Mouse (Mus musculus): ENCODE data around the gene Fn3k. TPM values are rescaled to one million over a fixed set of nuclear protein-coding genes. Genes with fewer than 3 reads are reported as not detected.

Fn3k gene
- polyA plus RNA-seq, 1 experiment from 2014 or later = 0.94 TPM

DNA sequence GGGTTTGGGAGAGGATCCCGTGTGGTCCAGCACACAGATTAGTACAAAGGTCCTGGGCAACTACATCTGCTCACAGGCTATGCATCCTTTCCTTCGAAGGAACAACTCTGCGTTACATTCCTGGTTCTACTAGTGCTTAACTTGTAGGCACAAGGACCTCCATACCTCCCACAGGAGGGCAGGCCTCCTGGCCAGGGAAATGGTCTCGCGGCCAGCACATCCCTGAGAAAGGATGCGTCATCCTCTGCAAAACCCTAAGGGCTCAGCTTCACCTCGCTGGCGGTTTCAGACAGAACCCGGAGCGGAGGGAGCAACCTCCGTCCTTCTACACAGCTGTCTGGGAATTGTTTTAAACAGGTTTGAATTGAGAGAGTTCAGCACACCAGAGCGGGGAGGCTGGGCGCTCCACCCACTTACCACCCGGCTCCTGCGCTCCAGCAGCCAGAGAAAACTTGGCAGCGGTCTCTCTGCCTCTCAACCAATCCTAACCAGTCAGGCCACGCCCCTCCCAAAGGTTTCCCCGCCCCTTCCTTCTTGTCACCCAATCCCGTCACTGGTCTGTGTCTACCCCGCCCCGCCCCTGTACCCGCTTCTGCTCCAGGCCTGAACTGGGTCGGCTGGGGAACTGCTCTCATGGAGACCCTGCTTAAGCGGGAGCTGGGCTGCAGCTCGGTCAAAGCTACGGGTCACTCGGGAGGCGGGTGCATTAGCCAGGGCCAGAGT is 13.7 kb upstream of the Fn3k start, which contains the start of gene Fn3krp:
Gene Fn3krp (plus strand): TSS at position 572 of the 723 bp plus-strand sequence.
- H3K9me3 ChIP-seq (replicated peaks) = no peaks in the 10 kb centered on the region
- H3K27ac ChIP-seq (replicated peaks) = peak within 1 kb of the TSS; percentile 86
- peak within 1 kb of the TSS; percentile 83 for H3K4me3 ChIP-seq
- H3K36me3 ChIP-seq = no peaks in the 10 kb centered on the region
- H3K27me3 ChIP-seq (ENCODE audit: low read depth, poor library complexity, severe bottlenecking) = no peaks in the 10 kb centered on the region
- peaks cover 22% of the 10 kb centered on the region for H3K4me1 ChIP-seq
- WGBS = 1% methylated on average over 28 of the region's 28 CpGs
- DNase-seq (ENCODE audit: low spot score) = peak; percentile 99

DNA sequence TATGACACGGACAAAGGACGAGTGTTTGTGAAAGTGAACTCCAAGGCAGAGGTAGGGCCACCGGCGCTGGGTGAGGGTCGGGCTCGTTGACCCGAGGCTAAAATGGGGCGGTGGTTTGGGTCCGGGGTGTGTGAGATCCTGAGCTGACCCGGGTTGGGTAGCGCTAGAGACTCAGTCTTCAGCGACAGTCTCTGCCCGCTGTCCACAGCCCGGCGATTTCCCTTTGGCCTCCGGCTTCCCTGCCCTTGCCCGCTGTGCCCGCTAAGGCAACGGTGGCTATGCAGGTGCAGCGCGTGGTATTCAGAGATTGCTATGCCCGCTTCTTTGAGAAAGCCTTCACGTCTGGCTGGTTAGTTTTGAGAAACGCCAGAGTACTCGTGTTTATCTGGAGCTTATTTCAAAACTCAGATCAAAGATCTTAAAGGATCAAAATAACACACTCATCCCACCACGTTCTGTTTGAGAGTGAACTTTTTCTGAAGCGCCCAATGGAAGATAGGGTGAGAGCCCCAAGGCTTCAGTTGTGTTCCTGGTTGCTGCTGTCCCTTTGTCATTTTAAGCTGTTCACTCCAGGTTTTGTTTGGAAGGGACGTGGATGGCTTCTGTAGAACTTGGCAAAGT is 13.1 kb upstream of the Fn3k start:
- Histone ChIP-seq H3K4me1 (peaks cover 22% of the 10 kb centered on the region), H3K36me3 (no peaks in the 10 kb centered on the region), H3K27ac (replicated peaks) (peak overlapping the region; percentile 86), H3K4me3 (peak overlapping the region; percentile 83), H3K9me3 (replicated peaks) (no peaks in the 10 kb centered on the region), H3K27me3 (ENCODE audit: low read depth, poor library complexity, severe bottlenecking) (no peaks in the 10 kb centered on the region)
- WGBS = under 1% methylated on average over 28 of the region's 28 CpGs
- no peak for DNase-seq (ENCODE audit: low spot score)

- WGBS = 82% methylated on average over 4 of the region's 4 CpGs
- no peak overlapping the region for H3K27ac ChIP-seq (replicated peaks)
- H3K36me3 ChIP-seq = peaks cover 20% of the 10 kb centered on the region
- peaks cover 8% of the 10 kb centered on the region; the same call in 1 of the 2 replicates for H3K27me3 ChIP-seq (ENCODE audit: low read depth, poor library complexity, severe bottlenecking)
- DNase-seq (ENCODE audit: low spot score) = no peak
- H3K4me3 ChIP-seq = no peak overlapping the region
- peaks cover 19% of the 10 kb centered on the region for H3K4me1 ChIP-seq
- no peaks in the 10 kb centered on the region for H3K9me3 ChIP-seq (replicated peaks)
Measured at GRCm38 (mm10) chr11:121433397-121433796, 1.3 kb upstream of the Fn3k start.

GRCm38 (mm10) chr11:121437236-121437635 is 2.5 kb downstream of the Fn3k start:
- H3K9me3 ChIP-seq (replicated peaks) = no peaks in the 10 kb centered on the region

GRCm38 (mm10) chr11:121439686-121440292 is 5.1 kb downstream of the Fn3k start:
- H3K27me3 ChIP-seq (ENCODE audit: low read depth, poor library complexity, severe bottlenecking) = peaks cover 8% of the 10 kb centered on the region; the same call in 1 of the 2 replicates
- peaks cover 22% of the 10 kb centered on the region for H3K4me1 ChIP-seq
- WGBS = 71% methylated on average over 5 of the region's 5 CpGs
- no peaks in the 10 kb centered on the region for H3K36me3 ChIP-seq
- H3K9me3 ChIP-seq (replicated peaks) = no peaks in the 10 kb centered on the region
- H3K27ac ChIP-seq (replicated peaks) = 0 out of 2 replicates have a peak overlapping the region, but pooled peaks have one; percentile 52
- no peak for DNase-seq (ENCODE audit: low spot score)
- peak overlapping the region; percentile 16; the same call in 1 of the 2 replicates for H3K4me3 ChIP-seq

More at GRCm38 (mm10) chr11:121437236-121437635, 2.5 kb downstream of the Fn3k start:
- H3K4me3 ChIP-seq = no peak overlapping the region
- no peak overlapping the region for H3K27ac ChIP-seq (replicated peaks)
- peaks cover 8% of the 10 kb centered on the region; the same call in 1 of the 2 replicates for H3K27me3 ChIP-seq (ENCODE audit: low read depth, poor library complexity, severe bottlenecking)
- peaks cover 32% of the 10 kb centered on the region for H3K4me1 ChIP-seq
- no peak for DNase-seq (ENCODE audit: low spot score)
- H3K36me3 ChIP-seq = no peaks in the 10 kb centered on the region
- 76% methylated on average over 5 of the region's 5 CpGs for WGBS

DNA sequence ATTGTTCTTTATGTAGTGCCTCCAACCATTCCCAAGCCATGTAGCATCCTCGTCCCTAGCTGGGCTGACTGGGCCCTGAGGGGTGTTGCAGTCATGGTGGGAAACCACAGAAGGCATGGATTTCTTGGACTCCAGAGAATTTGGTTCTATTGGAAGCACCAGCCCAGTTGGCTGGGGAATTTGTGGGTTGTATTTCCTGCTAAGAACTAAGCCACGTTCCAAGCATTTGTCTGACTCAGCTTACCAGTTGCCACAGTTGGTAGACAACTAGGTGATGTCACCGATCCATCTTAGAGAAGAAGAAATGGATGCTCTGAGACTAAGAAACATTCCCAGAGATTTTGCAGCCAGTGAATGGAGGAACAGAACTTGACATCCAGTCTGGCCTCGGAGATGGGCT is 6.9 kb downstream of the Fn3k start:
- H3K27ac ChIP-seq (replicated peaks) = no peak overlapping the region
- H3K27me3 ChIP-seq (ENCODE audit: low read depth, poor library complexity, severe bottlenecking) = no peaks in the 10 kb centered on the region
- H3K9me3 ChIP-seq (replicated peaks) = no peaks in the 10 kb centered on the region
- WGBS = 86% methylated on average over 4 of the region's 4 CpGs
- H3K4me1 ChIP-seq = peaks cover 13% of the 10 kb centered on the region
- no peak overlapping the region for H3K4me3 ChIP-seq
- no peaks in the 10 kb centered on the region for H3K36me3 ChIP-seq
- no peak for DNase-seq (ENCODE audit: low spot score)

- H3K27ac ChIP-seq (replicated peaks) = no peak overlapping the region
- H3K9me3 ChIP-seq (replicated peaks) = no peaks in the 10 kb centered on the region
- no peak for DNase-seq (ENCODE audit: low spot score)
- peaks cover 13% of the 10 kb centered on the region for H3K4me1 ChIP-seq
- no peaks in the 10 kb centered on the region for H3K36me3 ChIP-seq
- WGBS = 73% methylated on average over 2 of the region's 2 CpGs
- no peak overlapping the region for H3K4me3 ChIP-seq
- no peaks in the 10 kb centered on the region for H3K27me3 ChIP-seq (ENCODE audit: low read depth, poor library complexity, severe bottlenecking)
Measured at GRCm38 (mm10) chr11:121442076-121442475, 7.4 kb downstream of the Fn3k start.

DNA sequence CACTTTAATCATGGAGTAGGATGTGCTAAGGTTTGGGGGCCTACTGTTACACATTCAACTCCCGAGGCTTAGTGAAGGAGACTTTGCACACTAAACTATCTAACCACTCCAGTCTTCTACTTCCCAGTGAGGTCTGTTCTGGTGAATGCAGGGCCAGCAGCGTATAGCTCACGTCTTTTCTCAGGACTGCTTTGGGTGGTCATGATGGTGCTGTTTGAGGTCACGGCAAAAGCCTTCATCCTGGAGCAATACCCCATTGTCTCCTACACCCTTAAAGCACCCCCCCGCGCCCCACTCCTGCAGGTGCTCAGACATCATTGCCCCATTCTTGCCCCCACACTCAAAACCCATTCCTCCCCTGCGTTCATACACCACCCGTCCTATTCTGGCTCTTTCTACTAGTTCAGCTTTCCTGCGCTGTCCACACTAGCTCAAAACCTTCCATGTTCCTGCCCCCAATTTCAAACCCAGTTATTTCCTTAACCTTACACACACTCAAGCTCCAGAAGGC is 16.6 kb downstream of the Fn3k start:
- H3K27me3 ChIP-seq (ENCODE audit: low read depth, poor library complexity, severe bottlenecking) = peaks cover 12% of the 10 kb centered on the region
- H3K9me3 ChIP-seq (replicated peaks) = no peaks in the 10 kb centered on the region
- H3K4me1 ChIP-seq = peaks cover 21% of the 10 kb centered on the region
- H3K27ac ChIP-seq (replicated peaks) = peak overlapping the region; percentile 85
- 24% methylated on average over 9 of the region's 9 CpGs for whole genome bisulfite sequencing
- DNase-seq (ENCODE audit: low spot score) = no peak
- peaks cover 16% of the 10 kb centered on the region for H3K36me3 ChIP-seq
- peak overlapping the region; percentile 94 for H3K4me3 ChIP-seq

GRCm38 (mm10) chr11:121451753-121452635 is 17.3 kb downstream of the Fn3k start, which contains the start of gene Tbcd:
Gene Tbcd, plus strand, starts transcription at chr11:121451949.
- peaks cover 12% of the 10 kb centered on the region for H3K27me3 ChIP-seq (ENCODE audit: low read depth, poor library complexity, severe bottlenecking)
- H3K4me3 ChIP-seq = peak within 1 kb of the TSS; percentile 94
- H3K9me3 ChIP-seq (replicated peaks) = no peaks in the 10 kb centered on the region
- peaks cover 21% of the 10 kb centered on the region for H3K4me1 ChIP-seq
- DNase-seq (ENCODE audit: low spot score) = peak; percentile 92
- under 1% methylated on average over 58 of the region's 58 CpGs for whole genome bisulfite sequencing
- peaks cover 24% of the 10 kb centered on the region for H3K36me3 ChIP-seq
- H3K27ac ChIP-seq (replicated peaks) = peak within 1 kb of the TSS; percentile 85

GRCm38 (mm10) chr11:121457874-121458273 is 23.2 kb downstream of the Fn3k start:
- Histone ChIP-seq H3K4me3 (no peak overlapping the region), H3K27ac (replicated peaks) (no peak overlapping the region), H3K9me3 (replicated peaks) (no peaks in the 10 kb centered on the region), H3K27me3 (ENCODE audit: low read depth, poor library complexity, severe bottlenecking) (no peaks in the 10 kb centered on the region), H3K4me1 (peaks cover 6% of the 10 kb centered on the region; the same call in 1 of the 2 replicates), H3K36me3 (peaks cover 81% of the 10 kb centered on the region)
- no peak for DNase-seq (ENCODE audit: low spot score)
- WGBS = 91% methylated on average over 3 of the region's 3 CpGs

- no peaks in the 10 kb centered on the region for H3K9me3 ChIP-seq (replicated peaks)
- no peak overlapping the region for H3K4me3 ChIP-seq
- WGBS = 95% methylated on average over 6 of the region's 6 CpGs
- H3K27ac ChIP-seq (replicated peaks) = no peak overlapping the region
- no peak for DNase-seq (ENCODE audit: low spot score)
- H3K4me1 ChIP-seq = peaks cover 4% of the 10 kb centered on the region; the same call in 1 of the 2 replicates
- H3K36me3 ChIP-seq = peaks cover 62% of the 10 kb centered on the region
- H3K27me3 ChIP-seq (ENCODE audit: low read depth, poor library complexity, severe bottlenecking) = no peaks in the 10 kb centered on the region
Measured at GRCm38 (mm10) chr11:121467408-121467807, 32.7 kb downstream of the Fn3k start.

GRCm38 (mm10) chr11:121474831-121475230 is 40.1 kb downstream of the Fn3k start:
- H3K4me1 ChIP-seq = peaks cover 4% of the 10 kb centered on the region; the same call in 1 of the 2 replicates
- no peak overlapping the region for H3K4me3 ChIP-seq
- 85% methylated on average over 3 of the region's 3 CpGs for WGBS
- no peaks in the 10 kb centered on the region for H3K9me3 ChIP-seq (replicated peaks)
- H3K27ac ChIP-seq (replicated peaks) = no peak overlapping the region
- no peaks in the 10 kb centered on the region for H3K27me3 ChIP-seq (ENCODE audit: low read depth, poor library complexity, severe bottlenecking)
- no peak for DNase-seq (ENCODE audit: low spot score)
- peaks cover 56% of the 10 kb centered on the region for H3K36me3 ChIP-seq

Data from midbrain, embryonic 10.5 days (tissue).